Mouse (Mus musculus) liver, adult (tissue): Measurements from ENCODE around the gene Gm20518.

Experiments used
- GATA4 ChIP-seq: IDR thresholded peaks from 2 replicates; pipeline ENCODE4 v1.6.1; 2014; ENCODE audit warnings: mild to moderate bottlenecking, low read length; ENCODE audit not compliant: insufficient replicate concordance

Gm20518 gene

GRCm38 (mm10) chr16:17921325-17922162 lies 30.1 kb upstream of the Gm20518 start:
- TF ChIP-seq GATA4, result peak; percentile 52; the same call in 1 of the 2 replicates

DNA sequence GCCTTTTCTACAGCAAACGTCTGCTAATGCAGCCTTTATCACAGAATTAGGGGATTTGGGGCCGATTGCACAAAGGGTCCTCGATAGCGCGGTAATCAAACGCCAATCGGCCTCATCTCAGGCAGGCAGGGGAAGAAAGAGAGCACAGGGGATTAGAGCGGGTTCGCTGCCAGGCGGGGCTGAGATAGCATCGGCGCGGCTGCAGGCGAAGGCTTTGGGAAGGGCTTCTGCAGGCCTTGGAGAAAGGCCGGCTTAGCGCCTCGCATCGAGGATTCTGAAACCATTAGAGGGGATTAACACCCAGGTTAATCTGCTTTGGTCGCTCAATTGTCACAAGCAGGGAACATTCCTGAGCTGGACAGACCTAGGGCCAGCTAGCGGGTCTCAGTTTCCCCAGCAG lies 29.1 kb upstream of the Gm20518 start:
- no peak for TF ChIP-seq GATA4

DNA sequence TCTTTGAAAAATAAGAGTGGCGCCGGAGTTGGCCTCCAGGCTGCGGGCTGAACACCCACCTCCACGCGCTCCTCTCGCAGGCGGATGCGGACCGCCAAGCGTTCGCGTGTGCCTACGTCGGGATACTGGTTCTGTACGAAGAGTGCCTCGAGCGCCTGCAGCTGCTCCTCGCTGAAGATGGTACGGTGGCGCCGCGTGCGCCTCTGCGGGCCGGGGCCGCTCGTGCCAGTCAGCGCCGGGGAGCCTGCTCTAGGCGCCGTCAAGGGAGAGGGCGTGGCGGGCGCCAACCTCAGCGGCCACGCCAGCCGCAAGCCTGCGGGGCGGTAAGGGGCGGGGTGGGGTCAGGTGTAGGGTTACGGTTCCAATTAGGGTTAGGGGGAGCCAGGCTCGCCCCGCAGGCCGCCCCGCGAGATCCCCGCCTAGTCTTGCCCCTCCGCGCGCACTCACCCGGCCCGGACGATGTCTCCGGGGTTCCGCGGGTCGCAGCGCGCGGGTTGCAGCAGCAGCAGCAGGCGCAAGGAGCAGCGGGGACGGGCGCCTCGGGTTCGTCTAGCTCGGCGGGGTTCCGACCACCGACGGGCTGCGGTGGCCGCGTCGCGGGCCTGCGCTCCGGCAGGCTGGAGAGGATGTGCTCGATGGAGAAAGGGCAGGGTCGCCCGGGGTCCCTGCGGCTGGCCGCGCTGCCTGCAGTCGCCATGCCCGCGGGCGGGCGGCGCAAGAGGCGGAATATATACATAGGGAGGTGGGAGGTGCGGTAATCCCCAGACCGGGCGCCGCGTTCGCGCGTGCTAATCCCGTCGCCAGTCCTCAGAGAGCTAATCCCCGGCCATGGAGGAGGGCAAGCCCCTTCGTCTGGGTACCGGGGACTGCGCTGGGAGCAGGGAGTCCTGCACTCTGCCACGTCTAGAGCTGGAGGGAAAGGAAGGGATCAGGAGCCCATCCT lies 23.1 kb upstream of the Gm20518 start, which contains the start of gene Gsc2:
TSS of gene Gsc2 (minus strand) at position 753 of the 943 bp plus-strand sequence.
- TF ChIP-seq GATA4, result no peak

DNA sequence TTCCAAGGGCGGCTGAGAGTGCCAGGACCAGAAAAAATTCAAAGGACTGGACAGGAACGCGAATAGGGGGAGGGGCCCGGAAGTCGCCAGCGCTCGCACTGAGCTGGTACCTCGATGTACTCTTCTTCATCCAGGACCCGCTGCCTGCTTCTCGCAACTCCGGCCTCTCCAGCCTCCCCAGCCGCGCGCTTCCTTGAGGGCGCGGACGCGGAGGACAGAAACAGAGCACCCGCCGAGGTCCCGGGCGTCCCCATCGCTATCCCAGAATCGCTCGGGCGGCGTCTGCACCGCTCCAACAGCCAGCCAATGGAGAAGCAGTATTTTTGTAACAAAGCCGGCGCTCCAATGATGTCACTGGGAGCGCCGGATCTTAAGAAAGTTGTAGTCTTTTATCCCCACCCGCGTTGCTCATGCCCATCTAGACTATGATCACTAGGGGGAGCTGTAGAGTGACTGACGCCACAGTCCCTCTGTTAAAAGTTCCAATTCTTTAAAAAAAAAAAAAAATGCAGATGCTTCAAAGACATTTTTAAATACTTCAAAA lies 19.7 kb upstream of the Gm20518 start, which contains the start of gene Ess2:
TSS of gene Ess2 (minus strand) at position 297 of the 544 bp plus-strand sequence.
- no peak; the same call in 1 of the 2 replicates for TF ChIP-seq GATA4

DNA sequence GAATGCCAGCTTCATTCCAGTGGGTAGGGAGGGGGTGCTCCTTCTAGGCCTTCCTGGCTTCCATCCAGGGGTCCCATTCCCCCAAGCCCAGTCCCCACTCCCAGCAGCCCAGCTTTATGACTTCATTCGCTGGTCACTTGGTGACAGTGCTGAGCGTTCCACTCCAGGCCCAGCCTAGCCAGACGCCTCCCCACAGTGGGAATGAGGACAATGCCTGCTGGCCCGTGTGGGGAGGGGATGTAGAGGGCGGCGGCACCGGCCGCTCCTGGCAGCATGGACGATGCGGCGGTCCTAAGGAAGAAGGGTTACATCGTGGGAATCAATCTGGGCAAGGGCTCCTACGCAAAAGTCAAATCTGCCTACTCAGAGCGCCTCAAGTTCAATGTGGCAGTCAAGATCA lies 7.0 kb upstream of the Gm20518 start, which contains the start of the genes Dgcr2 and Tssk2:
TSS of gene Dgcr2 (minus strand) at position 101 of the 400 bp plus-strand sequence.
TSS of gene Tssk2 (plus strand) at position 176 of the 400 bp plus-strand sequence.
- no peak for TF ChIP-seq GATA4

GRCm38 (mm10) chr16:17896091-17896490 lies 4.6 kb upstream of the Gm20518 start:
- no peak for TF ChIP-seq GATA4

DNA sequence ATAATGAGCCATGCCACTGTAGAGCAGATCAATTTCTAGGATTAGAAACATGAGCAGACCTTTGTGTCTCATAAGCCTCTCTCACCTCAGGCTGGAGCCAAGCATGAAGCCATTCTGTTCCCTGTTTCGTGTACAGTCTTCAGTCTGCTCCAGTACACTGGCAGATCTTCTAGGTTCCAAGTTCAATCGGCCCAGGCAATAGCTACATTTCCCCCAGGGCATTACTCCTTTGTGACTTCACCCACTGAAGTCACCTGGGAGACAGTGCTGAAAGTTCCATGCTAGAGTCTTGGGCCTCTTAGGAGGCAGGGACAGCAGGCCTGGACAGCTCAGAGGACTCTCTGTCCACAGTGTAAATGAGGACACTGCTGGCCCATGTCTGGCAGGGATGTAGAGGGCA lies 2.5 kb upstream of the Gm20518 start, which contains the start of gene Tssk1:
TSS of gene Tssk1 (plus strand) at position 301 of the 400 bp plus-strand sequence.
- no peak for TF ChIP-seq GATA4

DNA sequence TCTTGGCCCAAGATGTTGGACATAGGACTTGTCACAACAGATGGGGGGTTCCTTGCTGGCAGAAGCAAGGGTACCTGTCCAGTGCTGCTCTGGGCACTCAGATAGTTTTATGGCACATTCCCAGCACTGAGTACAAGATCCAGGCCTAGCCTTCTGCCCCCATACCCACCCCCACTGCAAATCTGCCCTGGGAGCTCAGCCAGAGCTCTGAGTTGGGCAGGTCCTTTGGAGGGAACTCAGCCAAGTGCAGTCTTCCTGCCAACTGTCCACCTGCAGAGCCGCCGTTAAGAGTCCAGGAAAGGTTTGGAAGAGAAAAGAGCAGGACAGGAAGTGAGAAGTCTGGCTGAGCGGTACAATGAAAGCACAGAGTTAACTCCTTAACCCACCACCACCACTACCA lies 1.1 kb upstream of the Gm20518 start:
- TF ChIP-seq GATA4, result no peak; the same call in 1 of the 2 replicates

GRCm38 (mm10) chr16:17890917-17891566 lies 429 bp downstream of the Gm20518 start:
- no peak for TF ChIP-seq GATA4

- no peak for TF ChIP-seq GATA4
These were observed 1.1 kb downstream of the Gm20518 start for GRCm38 (mm10) chr16:17890342-17890727.

DNA sequence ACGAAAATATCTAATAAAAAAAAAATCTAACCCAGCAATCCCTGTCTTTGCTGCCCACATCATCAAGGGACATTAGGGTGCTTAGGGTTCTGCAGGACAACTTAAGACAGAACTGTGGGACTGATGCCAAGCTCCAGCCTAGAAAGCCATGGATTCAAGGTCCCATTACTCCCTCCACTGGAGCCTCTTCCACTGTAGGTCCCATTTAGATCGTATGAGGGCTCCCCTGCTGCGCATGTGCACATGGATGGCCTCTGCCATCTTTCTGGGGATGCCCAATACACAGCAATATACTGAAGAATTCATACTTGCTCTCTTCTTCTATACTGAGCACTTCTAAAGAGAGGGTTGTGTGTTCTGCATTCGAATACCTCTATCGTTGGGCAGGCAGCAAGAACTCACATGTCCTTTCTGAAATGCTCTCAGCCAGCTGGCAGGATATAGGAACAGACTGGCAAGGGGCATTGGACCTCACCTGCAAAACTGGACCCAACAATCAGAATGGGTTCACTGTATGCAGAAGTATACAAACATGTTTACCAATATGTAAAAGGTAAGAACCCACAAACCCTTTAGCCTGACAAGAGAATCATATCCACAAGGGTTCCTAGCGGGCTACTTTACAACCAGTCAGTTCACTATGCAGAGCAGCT lies 1.7 kb downstream of the Gm20518 start:
- TF ChIP-seq GATA4, result no peak

DNA sequence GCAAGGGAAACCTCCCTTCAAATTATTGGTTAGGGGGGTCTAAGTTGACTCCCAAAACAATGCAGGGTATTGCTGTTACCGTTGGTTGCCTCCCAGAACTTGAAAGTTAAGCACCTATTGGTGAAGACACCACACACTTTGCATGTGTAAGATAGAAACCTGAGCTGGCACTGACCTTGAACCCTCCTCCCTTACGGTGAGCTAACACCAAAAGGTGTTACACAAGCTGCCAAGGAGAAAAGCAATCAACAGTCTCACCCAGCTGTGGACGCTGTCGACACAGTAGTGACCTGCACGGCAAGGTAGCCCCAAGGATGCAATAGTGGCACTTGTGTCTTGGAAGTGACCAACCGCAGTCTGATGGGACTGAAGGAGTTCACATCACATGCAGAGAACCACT lies 7.4 kb downstream of the Gm20518 start:
- TF ChIP-seq GATA4, result no peak

GRCm38 (mm10) chr16:17882196-17882595 lies 9.3 kb downstream of the Gm20518 start:
- no peak for TF ChIP-seq GATA4

DNA sequence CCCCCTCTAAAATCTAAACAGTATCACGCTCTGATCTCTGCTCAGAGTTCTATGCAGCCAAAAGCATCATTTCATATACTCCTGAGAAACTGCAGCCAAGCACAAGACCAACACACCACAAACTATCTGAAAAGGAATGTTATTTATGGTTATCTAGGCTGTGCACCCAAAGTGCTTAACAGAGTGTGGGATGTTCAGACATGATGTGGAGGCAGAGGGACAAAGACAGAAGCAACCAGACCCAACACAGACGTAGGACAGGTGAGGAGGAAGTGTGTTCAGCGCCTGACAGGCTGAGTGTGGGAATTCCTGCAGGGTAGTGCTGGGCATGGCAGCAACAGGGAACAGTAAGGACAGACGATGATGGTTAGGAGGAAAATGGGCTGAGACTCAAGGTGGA lies 11.9 kb downstream of the Gm20518 start:
- TF ChIP-seq GATA4, result no peak
